In genomic region chr7:143666427-143667311, GRCm38 (mm10) we compare ENCODE assay signal across 20 mouse cellular contexts. TPM values are rescaled to one million over a fixed set of nuclear protein-coding genes. Genes with fewer than 3 reads are reported as not detected.
DNase-seq lines count a peak whose midpoint lies in the region; ATAC-seq and TF ChIP-seq lines count a peak whose summit lies in the region.
"Had no signal": no experiment of that assay in that cellular context is flagged by ENCODE, and none has a peak within 500 bp of the region (broad histone marks: within the 10 kb centered on the region; RNA-seq: fewer than 3 reads in every experiment).

No protein-coding gene starts in this region.

- no peak for TF ChIP-seq CTCF in heart, adult 2 months (IDR thresholded peaks at IDR 0.05)
- TF ChIP-seq CTCF in small intestine, adult 2 months (IDR thresholded peaks at IDR 0.05; ENCODE audit: extremely low read depth, insufficient read length, insufficient replicate concordance, low read depth, low read length): no peak

- H3K4me3 ChIP-seq in heart, adult 2 months: no peak overlapping the region
- no peak overlapping the region for H3K4me3 ChIP-seq in small intestine, adult 2 months (ENCODE audit: low read depth, low read length)
- no peak overlapping the region for H3K4me3 ChIP-seq in heart, embryonic 11.5 days (ENCODE audit: low read depth, low read length)
- H3K4me3 ChIP-seq: intestine, embryonic 15.5 days; left cerebral cortex, adult 2 months; stomach, embryonic 15.5 days had no signal

- H3K27me3 ChIP-seq in heart, adult 2 months (ENCODE audit: control insufficient read depth, insufficient read depth, low read length): no peaks in the 10 kb centered on the region
- H3K27me3 ChIP-seq in small intestine, adult 2 months (ENCODE audit: control insufficient read depth, insufficient read depth, low read length): no peaks in the 10 kb centered on the region
- H3K27me3 ChIP-seq in heart, embryonic 11.5 days (ENCODE audit: control insufficient read depth, insufficient read depth, low read length): no peaks in the 10 kb centered on the region
- H3K27me3 ChIP-seq: intestine, embryonic 15.5 days; stomach, embryonic 15.5 days had no signal

- intact Hi-C loops in heart, adult 2 months (cut with DNase I): loop anchor here (2.0 kb wide), 1 partner anchor 28 kb away; no protein-coding TSS in a partner anchor

- no peaks in the 10 kb centered on the region for H3K4me1 ChIP-seq in heart, adult 2 months (ENCODE audit: control insufficient read depth, insufficient read depth, low read length)
- H3K4me1 ChIP-seq in small intestine, adult 2 months (ENCODE audit: control insufficient read depth, insufficient read depth, insufficient read length, low read length): no peaks in the 10 kb centered on the region
- H3K4me1 ChIP-seq in heart, embryonic 11.5 days (ENCODE audit: control insufficient read depth, insufficient read depth, low read length): no peaks in the 10 kb centered on the region
- H3K4me1 ChIP-seq: intestine, embryonic 15.5 days; stomach, embryonic 15.5 days had no signal

- H3K79me2 ChIP-seq in heart, adult 2 months (replicated peaks; ENCODE audit: control insufficient read depth, insufficient read depth, low read length): no peaks in the 10 kb centered on the region

- TF ChIP-seq EP300 in heart, adult 2 months (IDR thresholded peaks at IDR 0.05; ENCODE audit: insufficient read depth, low read depth, low read length): no peak

- no peaks in the 10 kb centered on the region for H3K36me3 ChIP-seq in heart, adult 2 months (ENCODE audit: control insufficient read depth, insufficient read depth, low read length)
- H3K36me3 ChIP-seq in small intestine, adult 2 months (ENCODE audit: control insufficient read depth, insufficient read depth, low read length): no peaks in the 10 kb centered on the region
- H3K36me3 ChIP-seq in heart, embryonic 11.5 days (ENCODE audit: control insufficient read depth, insufficient read depth, low read length): no peaks in the 10 kb centered on the region
- H3K36me3 ChIP-seq: intestine, embryonic 15.5 days; stomach, embryonic 15.5 days had no signal

- H3K9me3 ChIP-seq in heart, embryonic 11.5 days (replicated peaks; ENCODE audit: control insufficient read depth, low read length): no peaks in the 10 kb centered on the region
- H3K9me3 ChIP-seq: intestine, embryonic 15.5 days; stomach, embryonic 15.5 days had no signal

- peak; percentile 80 for ATAC-seq in granulocyte monocyte progenitor cell, adult 5-6 weeks (replicated peaks; ENCODE audit: poor library complexity, severe bottlenecking)
- ATAC-seq in heart, embryonic 11.5 days (replicated peaks; ENCODE audit: insufficient number of reproducible peaks, low FRiP score, low TSS enrichment): no peak
- ATAC-seq: forebrain, postnatal 0 days; intestine, embryonic 15.5 days; liver, postnatal 0 days had no signal

- no peak overlapping the region for H3K4me2 ChIP-seq in heart, embryonic 11.5 days
- H3K4me2 ChIP-seq: intestine, embryonic 15.5 days; midbrain, embryonic 11.5 days; stomach, embryonic 15.5 days had no signal

- peak; percentile 72 for DNase-seq in heart, adult 11 months
- no peak for DNase-seq in heart, adult 2 months
- DNase-seq in MEL-GATA-1-ER (ENCODE audit: extremely low read depth, low read depth): peak; percentile 25
- DNase-seq in ovary, postnatal 36 days (ENCODE audit: low spot score): no peak
- DNase-seq in cerebellum, postnatal 4 days (ENCODE audit: low spot score in 2 of 2): no peak
- DNase-seq: adrenal gland, postnatal 36 days; cerebellum, adult 18-20 months; embryo, embryonic 11 days; forebrain, postnatal 0 days; kidney, postnatal 10 days; liver, postnatal 0 days; right cerebral cortex, postnatal 25 days; thymus, postnatal 14 days had no signal

- TF ChIP-seq POLR2A in heart, adult 2 months (IDR thresholded peaks at IDR 0.05; ENCODE audit: insufficient read depth, low read depth, low read length): no peak
- no peak for TF ChIP-seq POLR2A in small intestine, adult 2 months (IDR thresholded peaks at IDR 0.05; ENCODE audit: low read depth, low read length)

- no peak overlapping the region for H3K27ac ChIP-seq in heart, adult 2 months
- peak overlapping the region; percentile 27 for H3K27ac ChIP-seq in small intestine, adult 2 months (ENCODE audit: insufficient read depth, low read depth, low read length)
- no peak overlapping the region for H3K27ac ChIP-seq in heart, embryonic 11.5 days (ENCODE audit: low read depth, low read length)
- H3K27ac ChIP-seq: intestine, embryonic 15.5 days; left cerebral cortex, adult 2 months; stomach, embryonic 15.5 days had no signal

- no peak overlapping the region for H3K9ac ChIP-seq in heart, adult 2 months (ENCODE audit: low read depth, low read length)
- H3K9ac ChIP-seq in heart, embryonic 11.5 days (ENCODE audit: low read depth, low read length): no peak overlapping the region
- H3K9ac ChIP-seq: forebrain, postnatal 0 days; intestine, embryonic 15.5 days; liver, postnatal 0 days; stomach, embryonic 15.5 days had no signal

RNA-seq across cellular contexts. Expression of gene Tnfrsf22, which starts 17.2 kb away (rescaled TPM):
- total RNA-seq in heart, adult 2 months (2021): 1 to 10 TPM; 1.4 to 2.3 TPM
- 3.2 and 5.6 TPM in 2 replicates for polyA plus RNA-seq in heart, adult 2 months (2012; rRNA removed)
- total RNA-seq in granulocyte monocyte progenitor cell, adult 5-6 weeks (2014; fragmentation: Nextera tagmentation): 6.1 and 9.0 TPM in 2 replicates
- 4.2 and 5.2 TPM in 2 replicates for total RNA-seq in granulocyte monocyte progenitor cell, adult 5-6 weeks (2017)
- 0.99 and 1.4 TPM in 2 replicates for polyA plus RNA-seq in small intestine, adult 2 months (2012; rRNA removed)
- 4.7 and 5.0 TPM in 2 replicates for polyA plus RNA-seq in heart, embryonic 11.5 days (2014; fragmentation: Nextera tagmentation; extraction: Ambion mirVana)

RNA-seq across cellular contexts. Expression of gene Tnfrsf23, which starts 19.0 kb away (rescaled TPM):
- 1 to 10 TPM; 2.4 to 2.8 TPM for total RNA-seq in heart, adult 2 months (2021)
- polyA plus RNA-seq in heart, adult 2 months (2012; rRNA removed): 3.2 and 5.1 TPM in 2 replicates
- total RNA-seq in granulocyte monocyte progenitor cell, adult 5-6 weeks (2014; fragmentation: Nextera tagmentation): 1.2 and 2.8 TPM in 2 replicates
- 0.72 and 1.7 TPM in 2 replicates for total RNA-seq in granulocyte monocyte progenitor cell, adult 5-6 weeks (2017)
- 1.2 and 2.9 TPM in 2 replicates for polyA plus RNA-seq in small intestine, adult 2 months (2012; rRNA removed)
- 1.1 and 2.6 TPM in 2 replicates for polyA plus RNA-seq in heart, embryonic 11.5 days (2014; fragmentation: Nextera tagmentation; extraction: Ambion mirVana)

RNA-seq across cellular contexts. Expression of gene Tnfrsf26, which starts 38.1 kb away (rescaled TPM):
- under 1 TPM; 0.50 to 0.52 TPM for total RNA-seq in heart, adult 2 months (2021)
- polyA plus RNA-seq in heart, adult 2 months (2012; rRNA removed): 0.25 and 0.88 TPM in 2 replicates
- 8.3 and 13.3 TPM in 2 replicates for total RNA-seq in granulocyte monocyte progenitor cell, adult 5-6 weeks (2014; fragmentation: Nextera tagmentation)
- 20.4 and 22.5 TPM in 2 replicates for total RNA-seq in granulocyte monocyte progenitor cell, adult 5-6 weeks (2017)
- polyA plus RNA-seq in small intestine, adult 2 months (2012; rRNA removed): 0.09 and 0.27 TPM in 2 replicates
- 0.16 and 0.84 TPM in 2 replicates for polyA plus RNA-seq in heart, embryonic 11.5 days (2014; fragmentation: Nextera tagmentation; extraction: Ambion mirVana)
- total RNA-seq: left cerebral cortex, adult 2 months had no signal

Comparison
In these comparisons a context has a peak if more than half of its experiments do, and no peak if none do; other contexts are left out.
1. DNase-seq: peak in heart, adult 11 months (single experiment) and MEL-GATA-1-ER (single experiment); none in heart, adult 2 months (0 of 2), ovary, postnatal 36 days (single experiment) and cerebellum, postnatal 4 days (0 of 2).